Mouse (Mus musculus): Measurements from ENCODE around the gene Cidec. TPM values are rescaled to one million over a fixed set of nuclear protein-coding genes. Genes with fewer than 3 reads are reported as not detected.

The Cidec gene
- polyA plus RNA-seq, 1 experiment from 2014 or later: not detected

DNA sequence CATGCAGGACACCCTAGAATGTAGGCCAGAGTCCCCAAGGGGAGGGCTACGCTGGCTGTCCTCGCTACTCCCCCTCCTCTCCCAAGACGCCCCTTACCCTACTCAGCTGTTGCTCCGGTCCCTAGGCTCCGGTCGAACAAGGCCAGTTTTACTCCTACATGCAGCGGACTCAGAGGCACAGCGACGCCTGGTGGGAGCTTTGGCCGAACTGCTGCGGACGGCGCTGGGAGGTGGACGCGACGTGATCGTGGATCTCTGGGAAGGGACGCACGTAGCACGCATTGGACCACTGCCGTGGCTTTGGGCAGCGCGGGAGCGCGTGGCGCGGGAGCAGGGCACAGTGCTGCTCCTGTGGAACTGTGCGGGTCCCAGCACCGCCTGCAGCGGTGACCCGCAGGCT, 33.9 kb upstream of the Cidec start:
- H3K27ac ChIP-seq: no peak overlapping the region
- H3K4me3 ChIP-seq: peak overlapping the region; percentile 43
- no peak for ATAC-seq (ENCODE audit: insufficient number of reproducible peaks, insufficient read depth, low FRiP score, low TSS enrichment, low read depth)
- peaks cover 51% of the 10 kb centered on the region for H3K27me3 ChIP-seq
- peak overlapping the region; percentile 75 for H3K4me2 ChIP-seq
- peak overlapping the region; percentile 68 for H3K9ac ChIP-seq
- WGBS: under 1% methylated on average over 31 of the region's 31 CpGs
- H3K9me3 ChIP-seq: no peaks in the 10 kb centered on the region
- H3K36me3 ChIP-seq: no peaks in the 10 kb centered on the region
- peaks cover 25% of the 10 kb centered on the region for H3K4me1 ChIP-seq

DNA sequence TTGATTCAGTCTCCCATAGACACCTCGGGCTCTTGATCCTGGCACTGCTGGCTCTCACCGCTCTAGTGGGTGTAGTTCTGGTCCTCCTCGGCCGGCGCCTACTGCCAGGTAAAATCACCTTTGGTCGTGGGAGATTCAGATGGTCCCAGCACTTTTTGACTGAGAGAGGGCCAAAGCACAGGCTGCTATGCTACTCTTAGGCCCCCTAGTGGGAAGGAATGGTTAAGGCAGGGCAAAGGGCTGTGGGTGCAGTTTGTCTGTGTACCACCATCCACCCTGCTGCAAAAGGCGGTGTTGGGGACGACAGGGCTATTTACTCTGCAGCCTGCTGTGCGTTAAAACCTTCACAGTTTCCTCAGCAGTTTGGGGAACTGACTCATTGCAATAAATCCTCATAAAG, 33.5 kb upstream of the Cidec start:
- H3K9me3 ChIP-seq: no peaks in the 10 kb centered on the region
- peaks cover 25% of the 10 kb centered on the region for H3K4me1 ChIP-seq
- ATAC-seq (ENCODE audit: insufficient number of reproducible peaks, insufficient read depth, low FRiP score, low TSS enrichment, low read depth): no peak
- peaks cover 52% of the 10 kb centered on the region for H3K27me3 ChIP-seq
- 7% methylated on average over 9 of the region's 9 CpGs for WGBS
- H3K4me2 ChIP-seq: peak overlapping the region; percentile 75
- H3K4me3 ChIP-seq: peak overlapping the region; percentile 43
- peak overlapping the region; percentile 68; the same call in 1 of the 2 replicates for H3K9ac ChIP-seq
- no peak overlapping the region for H3K27ac ChIP-seq
- H3K36me3 ChIP-seq: no peaks in the 10 kb centered on the region

DNA sequence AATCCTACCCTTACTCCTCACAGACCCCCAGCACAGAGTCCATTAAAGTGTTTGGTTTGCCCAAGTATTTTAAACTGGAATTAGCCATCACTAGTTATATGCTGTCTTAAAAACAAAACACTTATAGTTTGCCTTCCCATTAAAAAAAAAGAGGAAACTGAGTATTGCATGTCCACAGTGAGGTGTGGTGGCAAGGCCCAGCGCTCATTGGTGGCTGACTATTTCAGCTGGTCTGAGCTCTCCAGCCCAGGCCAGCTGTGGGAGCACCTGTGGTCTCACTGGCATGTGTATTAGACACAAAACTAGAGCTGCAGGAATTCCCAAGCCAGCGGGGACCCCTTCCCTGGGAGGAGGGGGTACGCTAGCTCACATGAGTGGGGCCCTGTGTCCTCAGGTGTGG, 33.0 kb upstream of the Cidec start:
- peak overlapping the region; percentile 75 for H3K4me2 ChIP-seq
- ATAC-seq (ENCODE audit: insufficient number of reproducible peaks, insufficient read depth, low FRiP score, low TSS enrichment, low read depth): no peak
- H3K36me3 ChIP-seq: no peaks in the 10 kb centered on the region
- H3K27ac ChIP-seq: no peak overlapping the region
- H3K9me3 ChIP-seq: no peaks in the 10 kb centered on the region
- H3K27me3 ChIP-seq: peaks cover 52% of the 10 kb centered on the region
- peaks cover 25% of the 10 kb centered on the region for H3K4me1 ChIP-seq
- WGBS: 65% methylated on average over 3 of the region's 3 CpGs
- H3K4me3 ChIP-seq: no peak overlapping the region
- H3K9ac ChIP-seq: peak overlapping the region; percentile 36; the same call in 1 of the 2 replicates

DNA sequence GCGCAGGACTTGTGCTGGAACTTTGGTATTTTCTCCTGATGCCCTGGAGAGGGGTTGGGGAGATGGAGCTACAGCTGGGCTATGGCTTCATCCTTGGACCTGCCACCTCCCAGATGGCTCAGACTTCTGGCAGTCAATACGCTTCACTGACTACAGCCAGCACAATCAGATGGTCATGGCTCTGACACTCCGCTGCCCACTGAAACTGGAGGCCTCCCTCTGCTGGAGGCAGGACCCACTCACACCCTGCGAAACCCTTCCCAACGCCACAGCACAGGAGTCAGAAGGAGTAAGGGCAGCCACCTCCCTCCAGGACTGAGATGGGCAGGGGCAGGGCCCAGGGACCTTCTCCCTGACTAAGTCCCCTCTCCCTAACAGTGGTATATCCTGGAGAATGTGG, 30.0 kb upstream of the Cidec start:
- Histone ChIP-seq H3K9ac (no peak overlapping the region), H3K4me3 (no peak overlapping the region), H3K27me3 (peaks cover 31% of the 10 kb centered on the region), H3K36me3 (no peaks in the 10 kb centered on the region), H3K4me2 (no peak overlapping the region), H3K4me1 (peaks cover 15% of the 10 kb centered on the region), H3K9me3 (no peaks in the 10 kb centered on the region), H3K27ac (no peak overlapping the region)
- 57% methylated on average over 5 of the region's 5 CpGs for WGBS
- ATAC-seq (ENCODE audit: insufficient number of reproducible peaks, insufficient read depth, low FRiP score, low TSS enrichment, low read depth): no peak

DNA sequence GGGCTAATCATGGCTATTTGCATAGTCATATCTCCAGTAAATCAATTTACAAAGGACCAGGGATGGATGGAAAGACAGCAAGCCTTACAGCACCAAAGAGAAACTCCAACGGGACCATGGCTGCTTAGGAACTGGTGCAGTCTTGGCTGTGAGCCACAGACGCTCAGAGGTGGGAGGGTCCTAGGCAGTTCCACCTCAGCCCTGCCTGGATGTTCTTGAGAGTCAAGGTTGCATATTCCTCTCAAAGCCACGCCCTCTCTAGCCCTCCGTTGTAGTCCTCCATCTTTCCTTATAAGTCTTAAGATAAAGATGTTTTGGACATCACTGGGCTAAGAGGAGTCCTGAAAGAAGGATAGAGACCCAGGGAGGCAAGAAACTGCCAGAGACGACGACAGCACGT, 28.5 kb upstream of the Cidec start:
- no peaks in the 10 kb centered on the region for H3K36me3 ChIP-seq
- WGBS: 68% methylated on average over 7 of the region's 7 CpGs
- H3K4me1 ChIP-seq: peaks cover 5% of the 10 kb centered on the region; the same call in 1 of the 2 replicates
- no peak for ATAC-seq (ENCODE audit: insufficient number of reproducible peaks, insufficient read depth, low FRiP score, low TSS enrichment, low read depth)
- H3K4me3 ChIP-seq: no peak overlapping the region
- H3K27ac ChIP-seq: no peak overlapping the region
- H3K9me3 ChIP-seq: no peaks in the 10 kb centered on the region
- peaks cover 15% of the 10 kb centered on the region for H3K27me3 ChIP-seq
- H3K9ac ChIP-seq: no peak overlapping the region
- no peak overlapping the region for H3K4me2 ChIP-seq

DNA sequence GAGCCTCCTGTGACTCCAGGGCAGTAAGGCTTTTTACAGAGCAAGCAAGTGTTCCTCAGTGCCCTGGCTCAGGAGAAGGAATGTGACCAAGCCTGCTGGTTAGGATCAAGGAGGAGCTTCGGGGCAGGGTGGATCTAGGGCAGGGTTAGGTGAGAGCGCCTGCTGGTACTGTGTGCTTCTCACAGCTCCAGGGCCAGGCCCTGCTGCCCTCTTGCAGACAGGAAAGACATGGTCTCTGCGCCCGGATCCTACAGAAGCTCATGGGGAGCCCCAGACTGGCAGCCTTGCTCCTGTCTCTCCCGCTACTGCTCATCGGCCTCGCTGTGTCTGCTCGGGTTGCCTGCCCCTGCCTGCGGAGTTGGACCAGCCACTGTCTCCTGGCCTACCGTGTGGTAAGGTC, 23.1 kb upstream of the Cidec start:
- Histone ChIP-seq H3K9me3 (no peaks in the 10 kb centered on the region), H3K27me3 (no peaks in the 10 kb centered on the region), H3K36me3 (no peaks in the 10 kb centered on the region), H3K4me3 (peak overlapping the region; percentile 10; the same call in 1 of the 2 replicates), H3K4me2 (peak overlapping the region; percentile 39), H3K9ac (peak overlapping the region; percentile 52; the same call in 1 of the 2 replicates), H3K27ac (no peak overlapping the region), H3K4me1 (no peaks in the 10 kb centered on the region)
- 62% methylated on average over 10 of the region's 10 CpGs for whole genome bisulfite sequencing
- ATAC-seq (ENCODE audit: insufficient number of reproducible peaks, insufficient read depth, low FRiP score, low TSS enrichment, low read depth): peak; percentile 82

DNA sequence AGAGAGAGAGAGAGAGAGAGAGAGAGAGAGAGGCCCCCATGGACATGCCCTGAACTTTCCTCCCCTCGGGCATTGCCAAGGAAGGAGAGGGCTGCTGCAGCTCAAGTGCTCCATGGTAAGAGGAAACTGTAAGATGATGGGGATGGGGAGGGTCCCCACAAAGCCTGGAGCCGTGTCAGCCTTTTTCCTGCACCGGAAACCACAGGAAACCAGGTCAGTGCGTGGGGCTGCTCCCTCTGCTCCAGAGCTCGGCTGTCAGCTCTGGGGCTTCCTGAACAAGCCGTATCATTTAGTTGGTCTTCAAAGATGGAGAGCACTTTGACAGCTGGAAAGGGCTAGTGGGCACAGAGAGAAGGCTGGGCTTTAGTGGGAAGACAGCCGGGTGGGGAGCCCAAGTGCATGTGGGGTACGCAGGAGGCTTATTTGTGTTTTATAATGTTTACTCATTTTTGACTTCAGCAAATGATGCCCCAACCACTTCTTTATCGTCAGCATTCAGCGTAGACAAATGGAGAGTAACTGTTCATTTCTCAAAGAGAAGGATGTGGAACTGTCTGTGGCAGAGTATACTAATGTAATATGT, 22.5 kb upstream of the Cidec start, which contains the start of gene Il17re:
Gene Il17re (plus strand): TSS at position 533 of the 583 bp plus-strand sequence.
- ATAC-seq (ENCODE audit: insufficient number of reproducible peaks, insufficient read depth, low FRiP score, low TSS enrichment, low read depth): no peak
- H3K4me3 ChIP-seq: peak within 1 kb of the TSS; percentile 10; the same call in 1 of the 2 replicates

DNA sequence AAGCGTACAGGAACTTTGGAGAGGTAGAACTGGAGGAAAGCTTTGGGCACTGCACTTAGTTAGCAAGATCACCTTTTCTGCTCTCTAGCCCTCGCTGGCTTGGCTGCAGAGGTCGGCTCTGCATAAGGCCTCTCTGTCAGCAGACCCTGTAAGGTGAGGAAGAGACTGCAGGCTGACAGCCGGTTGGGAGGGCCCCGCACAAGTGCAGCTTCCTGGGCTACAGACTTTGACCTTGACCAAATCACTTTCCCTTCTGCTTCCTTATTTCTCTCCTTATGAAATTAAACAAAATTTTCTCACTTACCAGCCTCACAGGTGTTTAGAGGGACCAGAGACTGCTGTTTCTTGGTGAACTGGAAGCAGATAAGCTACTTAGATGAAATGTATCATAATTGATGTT, 19.4 kb upstream of the Cidec start:
- no peaks in the 10 kb centered on the region for H3K27me3 ChIP-seq
- peaks cover 5% of the 10 kb centered on the region; the same call in 1 of the 2 replicates for H3K4me1 ChIP-seq
- H3K9me3 ChIP-seq: no peaks in the 10 kb centered on the region
- H3K36me3 ChIP-seq: no peaks in the 10 kb centered on the region
- no peak overlapping the region for H3K4me3 ChIP-seq
- no peak for ATAC-seq (ENCODE audit: insufficient number of reproducible peaks, insufficient read depth, low FRiP score, low TSS enrichment, low read depth)
- 60% methylated on average over 5 of the region's 5 CpGs for WGBS
- H3K9ac ChIP-seq: no peak overlapping the region
- no peak overlapping the region for H3K4me2 ChIP-seq
- H3K27ac ChIP-seq: no peak overlapping the region

More for the DNA sequence above, 22.5 kb upstream of the Cidec start, which contains the start of gene Il17re:
- peak within 1 kb of the TSS; percentile 52; the same call in 1 of the 2 replicates for H3K9ac ChIP-seq
- no peaks in the 10 kb centered on the region for H3K9me3 ChIP-seq
- H3K4me1 ChIP-seq: no peaks in the 10 kb centered on the region
- H3K36me3 ChIP-seq: no peaks in the 10 kb centered on the region
- WGBS: 48% methylated on average over 10 of the region's 10 CpGs
- H3K27ac ChIP-seq: no peak within 1 kb of the TSS
- no peaks in the 10 kb centered on the region for H3K27me3 ChIP-seq
- peak within 1 kb of the TSS; percentile 39 for H3K4me2 ChIP-seq

DNA sequence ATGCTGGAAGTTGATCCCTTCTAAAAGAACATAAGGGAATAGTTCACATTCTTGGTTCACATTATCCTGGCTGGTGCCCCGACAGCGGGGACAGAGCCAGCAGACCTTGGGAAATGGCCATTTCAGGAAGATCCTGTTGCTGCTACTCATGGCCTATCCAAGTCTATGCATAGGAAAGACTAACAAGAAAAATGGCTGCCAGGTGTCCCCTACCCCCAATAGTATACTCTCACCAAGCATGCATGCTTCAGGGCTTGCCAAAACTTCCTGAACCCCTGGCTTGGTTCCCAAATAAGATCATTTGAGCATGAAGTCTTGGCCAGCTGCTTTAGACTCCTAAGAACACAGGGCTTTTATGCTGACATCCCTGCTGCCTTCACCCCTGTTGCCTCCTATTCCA, 16.3 kb upstream of the Cidec start:
- Histone ChIP-seq H3K4me2 (no peak overlapping the region), H3K4me3 (no peak overlapping the region), H3K9ac (no peak overlapping the region), H3K4me1 (peaks cover 5% of the 10 kb centered on the region; the same call in 1 of the 2 replicates), H3K27me3 (no peaks in the 10 kb centered on the region), H3K27ac (no peak overlapping the region), H3K9me3 (no peaks in the 10 kb centered on the region), H3K36me3 (peaks cover 24% of the 10 kb centered on the region)
- ATAC-seq (ENCODE audit: insufficient number of reproducible peaks, insufficient read depth, low FRiP score, low TSS enrichment, low read depth): no peak
- WGBS: 79% methylated on average over 2 of the region's 2 CpGs

DNA sequence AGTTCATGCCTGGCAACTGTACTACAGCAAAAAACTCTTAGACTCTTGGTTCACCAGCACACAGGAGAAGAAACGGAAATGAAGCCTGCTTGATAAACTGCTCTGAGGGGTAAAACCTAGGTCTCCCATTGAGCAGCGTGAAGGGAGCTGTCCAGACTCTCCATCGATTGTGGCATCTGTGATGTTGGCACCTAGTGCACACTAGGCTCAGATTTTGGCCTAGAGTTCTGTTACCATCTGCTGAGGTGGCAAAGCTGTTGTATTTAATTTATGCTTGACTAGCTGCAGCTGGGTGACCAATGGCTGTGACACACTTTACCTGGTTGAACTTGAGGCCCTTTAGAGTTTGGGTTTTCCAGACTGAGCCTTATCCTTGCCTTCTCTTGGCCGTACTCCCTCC, 12.1 kb upstream of the Cidec start:
- H3K4me3 ChIP-seq: no peak overlapping the region
- no peaks in the 10 kb centered on the region for H3K9me3 ChIP-seq
- no peak overlapping the region for H3K4me2 ChIP-seq
- peaks cover 15% of the 10 kb centered on the region for H3K4me1 ChIP-seq
- H3K9ac ChIP-seq: no peak overlapping the region
- H3K27ac ChIP-seq: no peak overlapping the region
- H3K27me3 ChIP-seq: no peaks in the 10 kb centered on the region
- peaks cover 39% of the 10 kb centered on the region for H3K36me3 ChIP-seq
- no peak for ATAC-seq (ENCODE audit: insufficient number of reproducible peaks, insufficient read depth, low FRiP score, low TSS enrichment, low read depth)
- 94% methylated on average over 4 of the region's 4 CpGs for WGBS

DNA sequence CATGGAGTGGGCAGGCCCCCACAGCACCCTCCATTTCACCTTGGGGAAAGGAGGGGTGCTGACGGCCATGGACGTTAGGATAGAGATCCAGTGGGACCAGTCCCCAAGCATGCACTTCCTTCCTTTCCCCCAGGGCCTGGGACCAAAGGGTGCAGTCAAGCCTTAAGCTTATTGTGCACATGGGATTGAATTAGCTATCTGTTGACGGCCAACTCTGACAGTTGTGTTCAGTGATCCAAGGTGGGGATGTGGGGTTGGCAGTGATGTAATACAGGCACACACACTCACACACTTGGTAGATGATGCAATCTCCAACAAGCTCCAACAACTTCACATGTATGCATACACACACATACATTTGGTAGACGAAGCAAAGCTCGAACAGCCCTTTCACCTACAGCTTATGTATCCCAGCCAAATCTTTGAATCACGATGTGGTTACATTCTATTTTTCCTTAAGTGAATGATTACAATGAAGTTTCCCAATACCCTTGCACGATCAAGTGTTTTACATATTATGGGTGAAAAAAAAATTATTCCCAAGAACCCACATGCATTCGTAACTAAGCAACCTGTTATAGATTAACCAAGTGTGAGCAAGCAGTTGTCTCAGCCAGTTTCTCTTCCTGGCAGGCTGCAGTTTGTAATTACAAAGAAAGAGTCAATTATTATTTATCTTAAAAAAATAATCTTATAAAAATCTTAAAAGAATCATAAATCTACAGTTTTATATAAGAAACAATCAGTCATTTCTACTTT, 8.8 kb upstream of the Cidec start:
- WGBS: 81% methylated on average over 8 of the region's 8 CpGs
- Histone ChIP-seq H3K27ac (no peak overlapping the region), H3K27me3 (no peaks in the 10 kb centered on the region), H3K4me3 (no peak overlapping the region), H3K36me3 (peaks cover 39% of the 10 kb centered on the region), H3K4me1 (peaks cover 15% of the 10 kb centered on the region), H3K4me2 (no peak overlapping the region), H3K9me3 (no peaks in the 10 kb centered on the region), H3K9ac (no peak overlapping the region)
- no peak for ATAC-seq (ENCODE audit: insufficient number of reproducible peaks, insufficient read depth, low FRiP score, low TSS enrichment, low read depth)

DNA sequence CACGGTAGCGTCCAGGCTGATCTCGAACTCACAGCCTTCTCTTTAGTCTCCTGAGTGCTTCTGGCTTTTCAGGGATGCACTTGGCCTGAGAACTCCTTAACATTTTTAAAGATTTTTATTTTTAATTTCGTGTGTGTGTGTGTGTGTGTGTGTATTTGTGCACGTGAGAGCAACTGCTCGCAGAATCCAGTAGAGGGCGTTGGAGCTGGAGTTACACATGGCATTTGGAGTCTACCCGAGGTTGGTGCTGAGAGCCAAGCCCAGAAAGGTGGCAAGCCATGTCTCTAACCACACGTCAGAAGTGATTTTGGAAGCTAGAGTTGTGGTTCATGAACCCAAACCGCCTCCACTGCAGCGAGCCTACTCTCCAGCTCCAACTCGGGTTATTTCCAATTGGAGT, 7.5 kb upstream of the Cidec start:
- no peak for ATAC-seq (ENCODE audit: insufficient number of reproducible peaks, insufficient read depth, low FRiP score, low TSS enrichment, low read depth)
- 48% methylated on average over 12 of the region's 12 CpGs for WGBS
- H3K9ac ChIP-seq: peak overlapping the region; percentile 95
- H3K4me1 ChIP-seq: peaks cover 15% of the 10 kb centered on the region
- no peaks in the 10 kb centered on the region for H3K9me3 ChIP-seq
- H3K36me3 ChIP-seq: peaks cover 28% of the 10 kb centered on the region
- peak overlapping the region; percentile 97 for H3K4me3 ChIP-seq
- H3K4me2 ChIP-seq: peak overlapping the region; percentile 87
- peak overlapping the region; percentile 60 for H3K27ac ChIP-seq
- no peaks in the 10 kb centered on the region for H3K27me3 ChIP-seq

Measured in embryonic facial prominence, embryonic 13.5 days (tissue).